Mouse (Mus musculus) granulocyte monocyte progenitor cell, adult 5-6 weeks (primary cell): ENCODE results near the gene B4gat1. TPM values are rescaled to one million over a fixed set of nuclear protein-coding genes. Genes with fewer than 3 reads are reported as not detected.
"Not testable (repeated sequence)": the region's sequence is repeated elsewhere in the genome, so short reads cannot be mapped to it uniquely, and the experiment has no call there.

Experiments used
- ATAC-seq: replicated peaks from 2 replicates; pipeline ENCODE4 v1.8.0; 2016; ENCODE audit warnings: mild to moderate bottlenecking, moderate TSS enrichment, inconsistent platforms; ENCODE audit not compliant: poor library complexity, severe bottlenecking
- total RNA-seq, 2 experiments: library from RNA; stranded (forward) in 1 of 2; stranded (reverse) in 1 of 2; fragments of 200-712, 200-1000 nt in 1 of 2; fragments of >200 nt in 1 of 2; fragmentation: Nextera tagmentation in 1 of 2; gene quantifications; 2 replicates each; pipeline ENCODE4 v1.2.3; 2014 to 2017

B4gat1 gene
- total RNA-seq (2014; fragmentation: Nextera tagmentation) (4.8 and 6.1 TPM in 2 replicates), total RNA-seq (2017) (2.6 and 11.6 TPM in 2 replicates)

DNA sequence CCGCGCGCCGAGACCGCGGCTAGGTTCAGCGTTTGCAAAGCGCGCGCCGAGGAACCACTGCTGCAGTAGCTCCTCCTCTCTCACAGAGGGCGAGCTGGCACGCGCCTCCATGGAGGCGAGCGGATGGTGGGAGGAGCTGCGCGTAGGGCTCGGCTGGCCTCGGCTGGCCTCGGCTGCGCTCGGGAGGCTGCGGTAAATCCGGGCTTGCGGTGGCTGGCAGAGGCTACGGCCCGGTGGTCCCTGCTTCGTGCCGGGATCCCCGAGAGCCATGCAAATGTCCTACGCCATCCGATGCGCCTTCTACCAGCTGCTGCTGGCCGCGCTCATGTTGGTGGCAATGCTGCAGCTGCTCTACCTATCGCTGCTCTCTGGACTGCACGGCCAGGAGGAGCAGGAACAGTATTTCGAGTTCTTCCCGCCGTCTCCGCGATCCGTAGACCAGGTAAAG lies at the start of gene B4gat1, which contains the start of gene AC124502.3:
TSS of gene B4gat1 (plus strand) at position 118 of the 448 bp plus-strand sequence.
TSS of gene AC124502.3 (plus strand) at position 183 of the 448 bp plus-strand sequence.
- ATAC-seq = peak; percentile 81

DNA sequence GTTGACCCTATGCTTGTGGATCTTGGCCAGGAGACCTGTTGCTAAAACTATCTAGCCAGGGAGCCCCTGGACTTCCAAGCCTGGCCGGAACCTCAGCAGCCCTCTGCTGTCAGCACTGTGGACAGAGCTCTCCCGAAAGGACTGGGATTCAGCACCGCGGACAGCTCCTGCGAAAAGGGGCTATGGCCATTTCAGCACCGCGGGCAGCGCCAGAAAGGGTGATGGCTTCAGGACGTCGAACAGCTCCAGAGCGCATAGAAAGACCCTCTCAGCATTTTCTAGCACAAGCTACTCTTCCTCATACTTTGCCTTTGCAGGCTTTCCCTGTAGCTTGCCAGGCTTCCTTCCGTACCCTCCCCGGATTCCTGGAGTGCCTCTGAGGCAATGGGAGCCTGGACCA lies 49.6 kb upstream of the B4gat1 start:
- ATAC-seq = peak; percentile 91

DNA sequence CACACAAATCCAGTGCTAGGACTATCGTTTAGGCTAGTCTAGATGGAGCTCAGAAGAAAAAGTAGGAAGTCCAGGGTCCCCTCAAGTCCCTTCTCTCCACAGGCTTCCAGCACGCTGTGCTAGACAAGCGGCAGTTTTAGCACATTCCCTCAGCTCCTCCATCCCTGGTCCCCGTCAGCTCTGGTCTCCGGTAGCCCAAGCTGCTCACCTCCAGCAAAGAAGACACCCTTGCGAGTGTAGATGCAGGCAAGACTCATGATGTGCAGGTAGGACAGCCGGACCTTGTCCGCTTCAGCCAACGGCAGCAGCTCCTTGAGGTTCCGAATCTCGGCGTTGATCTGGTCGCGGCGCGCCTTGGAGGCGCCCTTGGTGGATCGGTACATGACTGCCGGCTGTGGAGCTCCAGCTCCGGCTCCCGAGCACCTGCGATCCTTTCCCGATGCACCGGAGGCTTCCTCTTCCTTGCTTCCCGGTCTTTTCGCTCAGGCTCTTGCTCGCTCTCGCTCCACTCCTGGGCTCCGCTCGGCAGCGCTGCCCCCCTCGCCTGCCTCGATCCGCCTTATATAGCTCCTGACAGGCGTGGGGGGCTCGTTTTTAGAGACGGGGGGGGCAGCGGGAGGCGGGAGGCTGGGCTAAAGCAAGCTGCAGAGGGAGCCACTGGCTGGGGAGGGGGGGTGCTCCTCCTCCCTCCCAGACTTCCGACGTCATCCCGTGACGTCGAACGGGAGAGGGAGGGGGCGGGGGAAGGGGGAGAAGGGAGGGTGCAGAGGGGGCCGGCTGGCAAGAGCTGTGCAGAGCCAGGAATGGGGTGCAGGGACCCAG lies 49.0 kb upstream of the B4gat1 start:
- ATAC-seq = no peak

DNA sequence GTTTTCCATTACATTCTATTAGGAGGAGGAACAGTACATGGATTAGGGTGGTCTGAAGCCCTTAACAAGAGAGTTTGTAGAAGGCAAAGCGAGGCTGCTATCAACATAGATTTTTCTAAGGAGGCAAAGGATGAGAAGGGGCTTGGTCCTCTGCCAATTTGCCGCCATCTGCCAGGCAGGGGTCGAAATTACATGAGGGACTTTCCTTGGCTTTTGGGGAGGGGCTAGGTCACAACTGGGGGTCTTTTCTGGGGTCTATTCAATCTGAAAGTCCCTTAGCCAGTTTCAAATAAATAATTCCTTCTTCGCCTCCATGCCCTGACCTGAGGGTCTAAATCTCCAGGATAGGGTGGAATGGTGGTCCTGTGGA lies 48.4 kb upstream of the B4gat1 start, which contains the start of gene Npas4:
TSS of gene Npas4 (minus strand) at position 61 of the 370 bp plus-strand sequence.
- ATAC-seq = no peak

DNA sequence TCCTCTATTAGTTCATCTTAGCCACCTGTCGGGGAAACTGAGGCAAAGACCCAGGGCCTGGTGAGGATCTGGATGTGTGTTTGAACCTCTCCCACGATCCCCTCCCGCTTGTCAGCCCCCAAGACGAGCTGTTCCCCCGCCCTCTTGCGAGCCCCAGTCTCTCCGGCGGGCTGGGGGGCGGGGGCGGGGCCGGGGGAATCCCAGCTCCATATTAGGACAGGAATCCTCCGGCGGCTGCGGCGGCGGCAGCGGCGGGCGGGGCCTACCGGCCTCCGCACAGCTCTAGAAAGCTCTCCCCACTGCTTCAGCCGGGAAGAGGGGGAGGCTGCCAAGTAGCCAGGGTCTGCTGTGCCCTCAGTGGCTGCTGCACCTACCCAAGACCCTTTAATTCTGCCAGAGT lies 47.9 kb upstream of the B4gat1 start:
- ATAC-seq = no peak

DNA sequence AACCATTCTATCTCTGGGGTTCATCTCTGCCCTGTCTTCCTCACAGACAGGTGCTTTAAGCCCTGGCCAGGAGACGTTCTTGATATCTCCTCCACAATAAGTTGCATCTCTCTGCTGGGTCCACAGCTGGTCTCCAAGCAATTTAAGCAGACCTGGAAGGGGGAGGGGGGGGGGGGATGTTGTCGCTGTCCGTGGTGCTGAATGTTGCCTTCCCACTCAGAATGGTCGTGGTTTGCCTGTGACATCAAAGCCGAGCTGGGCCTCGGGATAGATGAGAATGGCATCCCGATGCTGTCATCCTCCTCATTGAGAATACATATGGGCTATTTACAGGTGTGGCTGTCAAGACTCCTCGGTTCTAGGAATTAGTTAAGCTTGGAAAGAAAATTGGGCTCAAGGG lies 46.3 kb upstream of the B4gat1 start:
- ATAC-seq = no peak

DNA sequence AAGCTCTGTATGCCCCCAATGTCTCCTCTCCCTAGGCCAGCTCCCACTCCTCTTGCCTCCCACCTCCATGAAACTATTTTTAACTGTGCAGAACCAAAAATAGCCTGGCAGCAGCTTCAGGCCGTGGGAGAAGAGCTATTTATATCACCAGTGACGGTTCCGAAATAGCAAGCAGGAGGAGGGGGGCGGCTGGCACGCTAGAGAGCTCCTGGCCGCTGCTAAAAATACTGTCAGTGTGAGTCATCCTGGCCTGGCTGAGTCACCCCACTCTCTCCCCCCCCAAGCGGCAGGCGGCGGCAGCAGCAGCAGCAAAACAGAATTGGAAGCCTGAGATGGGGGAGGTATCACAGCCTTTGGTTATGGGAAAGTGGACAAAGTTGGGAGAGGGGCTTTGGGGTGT lies 45.7 kb upstream of the B4gat1 start:
- ATAC-seq = peak; percentile 71

DNA sequence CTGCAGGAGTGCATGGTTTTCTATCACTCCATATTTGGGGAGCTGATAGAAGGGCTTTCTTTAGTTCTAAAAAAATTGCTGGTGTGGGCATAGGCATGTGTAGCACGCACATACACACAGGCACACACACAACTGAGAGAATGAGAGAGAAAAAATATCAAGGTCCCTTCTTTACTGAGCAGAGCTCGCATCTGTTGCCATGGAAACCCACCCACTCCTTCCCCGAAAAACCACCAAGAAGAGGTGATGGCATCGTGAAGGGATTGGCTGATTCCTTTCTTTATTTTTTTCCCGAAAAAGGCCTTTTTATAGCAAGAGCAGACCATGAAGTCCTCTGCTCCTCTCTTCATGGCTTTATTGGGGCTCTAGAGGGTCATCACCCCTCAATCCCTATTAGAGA lies 44.6 kb upstream of the B4gat1 start:
- ATAC-seq = no peak

DNA sequence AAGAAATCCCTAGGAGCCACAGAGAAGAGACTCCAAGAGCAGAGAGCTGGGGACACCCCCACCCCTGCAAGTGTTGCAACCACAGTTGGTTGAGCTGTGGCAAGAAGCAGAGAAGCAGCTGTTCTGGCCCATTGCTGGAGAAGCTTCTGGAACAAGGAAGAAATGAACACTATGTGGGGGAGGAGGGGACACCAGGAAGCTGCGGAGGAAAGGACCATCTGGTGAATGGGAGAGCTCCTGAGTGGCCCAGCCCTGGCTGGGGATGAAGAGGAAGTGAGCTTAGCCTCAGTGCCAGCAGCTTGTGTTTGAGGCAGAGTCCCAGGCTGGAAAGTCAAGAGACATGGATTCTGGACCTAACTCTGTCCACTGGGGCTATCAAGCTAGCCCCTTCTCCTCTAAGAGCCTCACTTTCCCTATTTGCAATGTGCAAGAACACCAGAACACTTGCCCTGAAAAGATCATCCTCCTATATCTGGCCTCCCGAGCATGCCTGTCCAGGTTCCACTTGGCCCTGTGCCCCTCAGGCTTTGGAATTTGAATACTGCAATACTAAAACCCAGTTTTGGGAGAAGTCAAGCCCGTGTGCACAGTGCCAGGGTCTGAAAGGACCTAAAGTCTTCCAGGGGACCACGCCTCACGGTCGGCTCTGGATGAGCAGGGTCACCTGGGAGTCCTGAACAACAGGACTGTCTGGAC lies 39.0 kb upstream of the B4gat1 start:
- ATAC-seq = peak; percentile 59

DNA sequence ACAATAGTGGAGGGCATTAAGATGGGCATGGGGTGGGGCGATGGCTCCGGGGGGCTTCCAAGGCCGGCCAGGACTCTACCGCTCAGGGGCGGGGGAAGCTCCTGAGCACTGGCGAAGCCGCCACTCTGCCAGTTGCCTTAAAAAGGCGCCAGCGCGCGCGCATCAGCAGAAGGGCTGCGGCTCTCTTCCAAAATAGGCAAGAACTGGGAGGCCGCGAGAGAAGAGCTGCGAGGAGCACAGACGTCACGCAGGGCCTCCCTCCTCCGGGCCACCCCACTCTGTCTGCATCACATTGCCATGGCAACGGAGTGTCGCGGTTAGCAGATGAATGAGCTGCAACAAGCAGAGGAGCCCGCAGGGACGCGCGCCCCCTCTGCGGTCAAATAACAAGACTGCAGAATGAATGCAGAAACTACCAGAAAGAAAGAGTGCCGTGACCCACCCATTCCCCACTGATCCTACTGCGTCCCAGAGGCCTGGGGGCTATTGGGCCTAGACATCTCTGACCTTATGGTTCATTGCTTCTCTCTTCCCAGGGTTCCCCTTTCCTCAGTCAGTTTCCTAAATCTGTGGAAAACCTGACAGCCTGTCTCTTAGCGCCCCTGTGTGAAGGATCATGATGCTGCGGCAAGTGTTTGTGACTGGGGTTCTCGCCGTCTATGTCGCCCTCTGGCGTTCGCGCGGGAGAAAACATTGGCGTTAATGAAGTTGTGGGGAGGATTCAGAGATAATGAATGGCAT lies 36.8 kb upstream of the B4gat1 start:
- ATAC-seq = peak; percentile 72

DNA sequence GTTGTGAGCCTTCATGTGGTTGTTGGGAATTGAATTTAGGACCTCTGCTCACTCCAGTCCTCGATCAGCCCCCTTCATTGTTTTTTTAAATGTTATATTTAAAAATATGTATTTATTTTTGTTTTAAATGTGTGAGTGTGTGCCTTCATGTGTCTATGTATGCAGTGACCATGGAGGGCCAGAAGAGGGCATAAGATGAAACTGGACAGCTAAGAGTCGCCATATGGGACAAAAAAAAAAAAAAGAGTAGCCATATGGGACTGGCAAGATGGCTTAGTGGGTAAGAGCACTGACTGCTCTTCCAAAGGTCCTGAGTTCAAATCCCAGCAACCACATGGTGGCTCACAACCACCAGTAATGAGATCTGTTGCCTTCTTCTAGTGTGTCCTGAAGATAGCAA lies 35.0 kb upstream of the B4gat1 start:
- ATAC-seq = not testable (repeated sequence)

DNA sequence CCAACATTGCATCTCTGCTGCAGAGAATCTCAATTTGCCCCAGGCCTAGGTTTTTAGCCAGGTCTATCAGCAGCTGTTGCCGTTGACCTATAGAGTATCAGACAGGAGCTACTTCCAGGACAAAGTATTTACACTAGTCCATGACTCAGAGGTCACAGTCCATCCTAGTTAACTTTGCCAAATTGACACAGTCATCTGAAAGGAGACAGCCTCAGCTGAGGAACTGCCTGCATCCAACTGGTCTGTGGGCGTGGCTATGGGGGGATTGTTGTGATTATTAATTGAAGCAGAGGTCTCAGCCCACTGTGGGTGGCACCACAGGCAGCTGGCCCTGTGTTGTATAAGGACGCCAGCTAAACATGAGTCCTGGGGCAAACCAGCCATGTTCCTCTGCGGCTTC lies 33.7 kb upstream of the B4gat1 start:
- ATAC-seq = no peak

DNA sequence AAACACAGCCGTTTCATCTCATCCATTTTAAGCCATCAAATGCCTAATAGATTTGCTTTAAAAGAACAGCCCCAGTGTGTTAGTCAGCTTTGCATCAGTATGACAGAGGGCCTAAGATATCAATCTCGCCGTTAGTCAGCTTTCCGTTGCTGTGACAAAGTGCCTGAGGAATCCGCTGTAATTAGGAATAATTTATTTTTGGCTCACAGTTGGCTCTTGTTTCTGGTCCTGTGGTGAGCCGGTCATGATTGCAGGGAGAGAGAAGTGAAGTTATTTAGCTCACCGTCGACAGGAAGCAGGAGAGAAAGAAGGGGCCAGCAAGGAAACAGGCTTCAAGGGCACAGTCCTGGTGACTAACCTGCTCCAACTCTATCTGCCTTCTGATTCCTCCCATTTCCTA lies 25.5 kb upstream of the B4gat1 start:
- ATAC-seq = no peak

DNA sequence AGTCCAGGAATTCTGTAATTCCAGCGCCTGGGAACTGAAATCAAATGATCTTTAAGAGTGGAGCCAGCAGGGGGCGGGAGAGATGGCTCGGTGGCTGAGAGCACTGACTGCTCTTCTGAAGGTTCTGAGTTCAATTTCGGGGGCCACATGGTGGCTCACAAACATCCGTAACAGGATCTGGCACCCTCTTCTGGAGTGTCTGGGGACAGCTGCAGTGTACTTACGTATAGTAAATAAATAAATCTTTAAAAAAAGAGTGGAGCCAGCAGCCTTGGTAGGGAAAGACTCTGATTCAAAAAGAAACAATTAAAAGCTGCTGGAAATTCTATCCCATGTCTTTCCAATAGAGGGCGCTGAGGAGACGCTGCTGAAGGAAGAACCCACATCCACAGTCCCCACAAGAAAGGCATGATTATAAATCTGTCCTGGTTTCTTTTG lies 23.6 kb upstream of the B4gat1 start:
- no peak for ATAC-seq

DNA sequence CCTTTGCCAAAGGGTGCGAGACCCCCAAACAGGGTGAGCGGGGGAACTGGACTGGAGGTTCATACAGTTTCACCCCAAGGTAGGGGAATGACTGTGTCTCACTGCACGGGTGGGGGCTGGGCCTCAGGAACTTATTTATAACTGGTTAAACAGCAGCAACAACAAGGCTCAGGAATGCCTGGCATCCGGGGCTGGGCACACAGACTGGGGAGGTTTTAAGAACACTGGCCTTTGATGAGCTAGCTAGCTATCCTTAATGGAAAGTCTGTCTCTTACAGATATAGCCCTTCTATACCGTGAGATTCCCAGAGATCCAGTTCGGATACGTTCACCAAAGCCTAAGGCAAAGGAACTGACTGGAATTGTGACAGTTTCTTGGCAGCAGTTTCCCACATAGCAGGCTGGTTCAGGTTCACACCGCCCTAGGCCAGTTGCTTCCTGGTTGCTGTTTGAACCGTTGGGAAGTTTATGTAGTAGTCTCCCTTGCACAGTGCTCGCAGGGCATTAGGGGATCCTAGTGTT lies 22.3 kb upstream of the B4gat1 start:
- no peak for ATAC-seq

DNA sequence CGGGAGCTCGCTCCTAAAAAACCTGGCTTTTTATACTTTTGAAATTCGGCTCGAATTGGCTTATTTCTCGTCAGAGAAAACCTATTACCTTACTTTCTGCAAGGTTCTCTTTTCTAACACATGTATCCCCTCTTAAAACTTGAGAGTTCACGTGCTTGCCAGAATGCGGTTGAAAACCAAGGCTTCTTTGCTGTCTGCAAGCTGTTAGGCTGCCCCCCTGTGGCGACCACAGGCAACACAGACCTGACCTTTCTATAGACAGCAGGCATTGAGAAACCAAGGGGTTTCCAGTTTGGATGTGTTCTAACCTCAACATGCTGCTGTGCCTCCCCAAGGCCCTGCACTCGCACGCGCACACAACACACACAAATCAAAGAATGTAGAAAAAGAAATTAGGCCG lies 21.8 kb upstream of the B4gat1 start:
- peak; percentile 84 for ATAC-seq

DNA sequence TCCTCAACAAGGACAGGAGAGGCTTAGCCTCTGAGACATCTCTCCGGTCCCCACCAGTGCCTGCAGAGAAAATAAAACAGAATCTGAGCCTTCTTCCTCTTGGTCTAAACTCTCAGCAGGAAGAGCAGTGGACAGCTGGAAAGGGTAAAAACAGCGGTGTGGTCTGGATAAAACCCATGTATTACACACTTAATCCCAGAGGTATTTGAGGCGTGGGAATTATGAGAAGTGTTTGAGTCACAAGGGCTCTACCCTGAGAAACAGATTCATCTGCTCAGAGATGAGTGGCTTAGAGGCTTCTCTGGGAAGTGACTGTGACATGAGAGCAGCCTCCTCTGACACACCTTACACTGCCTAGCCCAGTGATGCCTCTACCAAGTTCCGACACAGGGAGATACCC lies 21.0 kb upstream of the B4gat1 start:
- ATAC-seq = no peak

DNA sequence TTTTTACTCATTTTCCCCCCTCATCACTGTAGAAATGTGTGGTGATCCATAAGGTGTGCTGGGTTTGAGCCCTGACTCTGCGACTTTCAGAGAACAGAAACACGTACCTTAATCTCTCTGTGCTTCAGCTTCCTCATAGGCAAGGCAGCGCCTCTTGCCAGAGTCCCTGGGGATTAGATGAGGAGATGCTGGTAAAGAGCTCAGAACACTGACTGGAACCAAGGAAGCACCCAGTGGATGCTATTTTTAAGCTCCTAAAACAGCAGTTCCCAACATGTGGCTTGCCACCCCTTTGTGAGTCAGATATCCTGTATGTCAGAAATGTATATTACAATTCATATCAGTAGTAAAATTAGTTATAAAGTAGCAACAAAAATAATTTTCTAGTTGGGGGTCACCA lies 20.4 kb upstream of the B4gat1 start:
- ATAC-seq = no peak

DNA sequence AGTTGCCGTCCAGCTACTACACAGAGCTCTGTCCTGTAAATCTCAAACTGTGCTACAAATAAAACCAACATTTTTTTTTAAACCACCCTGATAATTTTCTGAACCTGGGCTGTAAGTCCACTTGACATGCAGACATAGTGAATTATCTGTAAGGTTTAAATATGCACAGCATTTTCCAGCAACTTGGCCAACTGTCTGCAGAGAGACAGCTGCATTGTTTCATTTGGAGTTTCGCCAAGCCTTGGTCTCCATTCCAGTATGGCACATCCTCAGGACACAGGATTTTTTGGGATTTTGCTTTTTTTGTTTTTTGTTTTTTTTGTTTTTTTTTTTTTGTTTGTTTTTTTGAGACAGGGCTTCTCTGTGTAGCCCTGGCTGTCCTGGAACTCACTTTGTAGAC lies 17.2 kb upstream of the B4gat1 start:
- ATAC-seq = no peak

DNA sequence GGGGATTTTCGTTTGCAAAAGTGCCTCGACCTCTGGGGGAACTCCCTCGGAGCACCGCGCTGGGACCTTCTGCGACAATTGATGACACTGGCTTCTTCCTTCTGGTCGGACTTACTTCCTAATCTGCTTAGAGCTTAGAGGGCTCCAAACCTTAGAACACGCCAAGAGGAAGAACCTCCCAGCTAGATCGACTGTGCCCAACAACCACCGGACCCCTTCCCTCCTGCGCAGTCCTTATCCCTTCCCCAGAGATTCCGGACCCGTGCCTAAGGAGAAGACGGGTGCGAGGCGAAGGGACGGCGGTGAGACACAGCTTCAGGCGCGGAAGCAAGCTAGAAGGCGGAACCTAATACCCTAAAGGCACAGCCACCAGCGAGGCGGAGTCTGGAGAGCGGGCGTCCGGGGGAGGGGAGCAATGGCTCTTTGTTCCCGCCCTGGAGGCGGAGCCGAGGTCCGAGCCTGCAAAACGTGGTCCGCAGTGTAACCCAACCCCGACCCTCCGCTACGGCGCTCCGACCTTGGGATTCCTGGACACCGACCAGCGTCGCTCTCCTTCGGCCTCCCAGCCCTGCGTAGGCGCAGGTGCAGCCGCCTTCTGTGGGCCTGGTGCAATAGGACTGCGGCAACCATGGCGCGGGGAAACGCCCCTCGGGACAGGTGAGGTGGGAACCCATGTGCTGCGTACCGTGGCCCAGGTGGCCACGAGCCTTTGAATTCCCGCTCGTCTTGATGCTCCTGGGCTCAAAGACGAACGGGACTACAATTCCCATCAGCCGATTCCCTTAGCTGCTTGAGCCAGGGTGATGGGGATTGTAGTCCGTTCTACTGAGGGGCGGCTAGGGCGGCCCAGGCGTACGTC lies 14.8 kb upstream of the B4gat1 start, which contains the start of gene Slc29a2:
TSS of gene Slc29a2 (plus strand) at position 240 of the 859 bp plus-strand sequence.
- ATAC-seq = peak; percentile 96
